Mouse (Mus musculus) stomach, postnatal 0 days (tissue): ENCODE data around the gene Gps2. TPM values are rescaled to one million over a fixed set of nuclear protein-coding genes. Genes with fewer than 3 reads are reported as not detected.

Experiments used
- ATAC-seq: fragments of 200-750 bp; cut with Nextera tagmentation; 2 replicates; pipeline ENCODE4 v1.8.0; 2017; ENCODE audit not compliant: low FRiP score, low TSS enrichment
- DNase-seq: peaks from one replicate; pipeline ENCODE4 v3.0.0-alpha.2; 2016; ENCODE audit warnings: low spot score
- H3K27ac ChIP-seq: fragments of 300-500 bp; sonication (generic); replicated peaks from 2 replicates; pipeline ENCODE4 v1.5.1; 2014; ENCODE audit warnings: mild to moderate bottlenecking, control low read depth
- H3K27me3 ChIP-seq: fragments of 300-500 bp; sonication (generic); 2 replicates; pipeline ENCODE4 v1.6.1; 2014; ENCODE audit warnings: low read length; ENCODE audit not compliant: control insufficient read depth, insufficient read depth
- H3K36me3 ChIP-seq: fragments of 300-500 bp; sonication (generic); 2 replicates; pipeline ENCODE4 v1.6.1; 2014; ENCODE audit warnings: low read length, mixed read lengths; ENCODE audit not compliant: control insufficient read depth, insufficient read depth
- H3K4me1 ChIP-seq: fragments of 300-500 bp; sonication (generic); replicated peaks from 2 replicates; pipeline ENCODE4 v1.6.1; 2014; ENCODE audit warnings: antibody characterized with exemption; ENCODE audit not compliant: control insufficient read depth, insufficient read depth
- H3K4me2 ChIP-seq: fragments of 300-500 bp; sonication (generic); replicated peaks from 2 replicates; pipeline ENCODE4 v1.6.1; 2014; ENCODE audit warnings: low read depth, mild to moderate bottlenecking, control low read depth, moderate library complexity
- H3K4me3 ChIP-seq: fragments of 300-500 bp; sonication (generic); 2 replicates; pipeline ENCODE4 v1.5.1; 2014; ENCODE audit warnings: low read depth, low read length, control low read depth
- H3K9ac ChIP-seq: fragments of 300-500 bp; sonication (generic); 2 replicates; pipeline ENCODE4 v1.6.1; 2014; ENCODE audit warnings: mild to moderate bottlenecking, low read length, control low read depth, mixed read lengths
- H3K9me3 ChIP-seq: fragments of 300-500 bp; sonication (generic); 2 replicates; pipeline ENCODE4 v1.6.1; 2016; ENCODE audit warnings: low read length; ENCODE audit not compliant: control insufficient read depth
- CTCF ChIP-seq: IDR thresholded peaks from 2 replicates; pipeline ENCODE4 v1.5.1; 2016; ENCODE audit warnings: antibody characterized with exemption, low read depth, mild to moderate bottlenecking, moderate library complexity
- EP300 ChIP-seq: optimal IDR thresholded peaks from 2 replicates; pipeline ENCODE3; 2016; ENCODE audit warnings: antibody characterized with exemption
- WGBS: fragments of 180-500 bp; shearing (Covaris S2); extraction: QIAGEN DNeasy Blood & Tissue Kit; methylation state at CpG from one replicate; pipeline ENCODE4 v1.1.7; 2014; 5-methylcytosine and 5-hydroxymethylcytosine counted together
- polyA plus RNA-seq: library from polyadenylated mRNA; unstranded; fragments of >200 nt; fragmentation: Nextera tagmentation; extraction: Ambion mirVana; gene quantifications from 2 replicates; pipeline ENCODE4 v1.2.1, GENCODE M21; 2015

The Gps2 gene
- polyA plus RNA-seq, 1 experiment from 2014 or later, result 40.6 TPM

DNA sequence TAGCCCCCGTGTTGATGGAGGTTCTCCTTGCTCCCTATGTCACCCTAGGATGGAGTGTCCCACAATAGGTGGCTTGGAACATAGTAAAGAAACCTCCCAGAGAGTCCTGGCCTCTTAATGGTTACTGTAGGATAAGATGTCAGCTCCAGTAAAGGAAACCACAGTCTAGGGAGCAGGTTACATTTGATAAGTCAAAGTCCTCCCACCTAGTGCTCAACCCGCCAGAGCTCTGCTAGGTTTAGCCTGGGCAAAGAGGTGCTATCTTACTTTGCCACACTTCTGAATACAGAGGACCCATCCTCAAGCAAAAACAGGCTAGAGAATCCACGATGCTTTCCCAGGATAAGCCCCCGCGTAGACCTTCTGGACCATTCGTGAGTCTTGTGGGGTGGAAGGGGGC is 34.7 kb upstream of the Gps2 start:
- no peak for TF ChIP-seq EP300
- no peaks in the 10 kb centered on the region for H3K36me3 ChIP-seq
- H3K27ac ChIP-seq, result peak overlapping the region; percentile 93
- no peaks in the 10 kb centered on the region for H3K27me3 ChIP-seq
- H3K9ac ChIP-seq, result peak overlapping the region; percentile 65
- WGBS, result 84% methylated on average over 6 of the region's 6 CpGs
- DNase-seq (no peak), ATAC-seq (no peak)
- peak overlapping the region; percentile 77 for H3K4me2 ChIP-seq
- H3K9me3 ChIP-seq, result no peaks in the 10 kb centered on the region
- H3K4me1 ChIP-seq, result peaks cover 11% of the 10 kb centered on the region
- H3K4me3 ChIP-seq, result peak overlapping the region; percentile 57

DNA sequence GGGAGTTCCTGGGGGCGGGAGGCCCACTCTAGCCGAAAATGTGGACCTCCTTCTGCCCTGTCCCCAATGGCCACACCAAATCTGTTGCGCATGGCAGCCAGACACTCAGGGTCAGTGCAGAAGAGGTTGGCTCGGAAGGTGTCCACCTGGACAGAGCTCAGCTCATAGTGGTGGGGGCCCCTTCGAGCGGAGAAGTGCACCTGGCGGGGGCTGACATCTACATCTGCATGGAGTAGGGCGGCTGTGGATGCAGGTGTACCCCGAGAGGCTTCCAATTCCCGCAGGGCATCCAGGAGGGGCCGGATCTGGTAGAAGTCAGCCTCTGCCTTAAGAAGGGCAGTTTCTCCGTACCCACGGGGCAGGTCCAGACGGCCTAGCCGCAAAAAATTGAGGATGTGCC is 34.0 kb upstream of the Gps2 start:
- DNase-seq, result no peak
- peak overlapping the region; percentile 65 for H3K9ac ChIP-seq
- H3K9me3 ChIP-seq, result no peaks in the 10 kb centered on the region
- H3K36me3 ChIP-seq, result no peaks in the 10 kb centered on the region
- H3K27ac ChIP-seq, result peak overlapping the region; percentile 93
- WGBS, result 51% methylated on average over 15 of the region's 15 CpGs
- ATAC-seq, result no peak
- TF ChIP-seq CTCF, result no peak
- TF ChIP-seq EP300, result no peak
- peak overlapping the region; percentile 57 for H3K4me3 ChIP-seq
- H3K4me2 ChIP-seq, result peak overlapping the region; percentile 77
- peaks cover 11% of the 10 kb centered on the region for H3K4me1 ChIP-seq
- H3K27me3 ChIP-seq, result no peaks in the 10 kb centered on the region

DNA sequence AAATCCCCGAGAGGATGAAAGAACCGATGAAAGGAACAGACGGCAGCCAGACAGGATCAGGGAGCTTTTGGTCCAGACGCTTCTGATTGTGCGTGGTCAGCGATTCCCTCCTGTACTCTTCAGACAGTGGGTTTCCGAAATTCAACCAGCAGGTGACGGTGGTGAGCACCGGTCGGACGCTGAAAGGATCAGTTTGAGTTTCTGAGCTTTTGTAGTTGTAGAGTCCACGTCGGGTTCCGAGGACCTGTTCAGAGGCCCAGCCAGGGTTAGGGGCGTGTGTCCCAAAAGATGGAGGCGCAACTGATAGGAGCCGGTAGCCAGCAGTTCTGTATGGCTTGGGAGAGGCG is 33.2 kb upstream of the Gps2 start:
- Histone ChIP-seq H3K9me3 (no peaks in the 10 kb centered on the region), H3K9ac (peak overlapping the region; percentile 65), H3K36me3 (no peaks in the 10 kb centered on the region), H3K27ac (peak overlapping the region; percentile 93), H3K4me3 (peak overlapping the region; percentile 57), H3K27me3 (no peaks in the 10 kb centered on the region), H3K4me1 (peaks cover 11% of the 10 kb centered on the region), H3K4me2 (peak overlapping the region; percentile 77)
- peak; percentile 30; the same call in 1 of the 2 replicates for ATAC-seq
- DNase-seq, result peak; percentile 82
- no peak for TF ChIP-seq EP300
- peak; percentile 90 for TF ChIP-seq CTCF
- under 1% methylated on average over 18 of the region's 18 CpGs for WGBS

DNA sequence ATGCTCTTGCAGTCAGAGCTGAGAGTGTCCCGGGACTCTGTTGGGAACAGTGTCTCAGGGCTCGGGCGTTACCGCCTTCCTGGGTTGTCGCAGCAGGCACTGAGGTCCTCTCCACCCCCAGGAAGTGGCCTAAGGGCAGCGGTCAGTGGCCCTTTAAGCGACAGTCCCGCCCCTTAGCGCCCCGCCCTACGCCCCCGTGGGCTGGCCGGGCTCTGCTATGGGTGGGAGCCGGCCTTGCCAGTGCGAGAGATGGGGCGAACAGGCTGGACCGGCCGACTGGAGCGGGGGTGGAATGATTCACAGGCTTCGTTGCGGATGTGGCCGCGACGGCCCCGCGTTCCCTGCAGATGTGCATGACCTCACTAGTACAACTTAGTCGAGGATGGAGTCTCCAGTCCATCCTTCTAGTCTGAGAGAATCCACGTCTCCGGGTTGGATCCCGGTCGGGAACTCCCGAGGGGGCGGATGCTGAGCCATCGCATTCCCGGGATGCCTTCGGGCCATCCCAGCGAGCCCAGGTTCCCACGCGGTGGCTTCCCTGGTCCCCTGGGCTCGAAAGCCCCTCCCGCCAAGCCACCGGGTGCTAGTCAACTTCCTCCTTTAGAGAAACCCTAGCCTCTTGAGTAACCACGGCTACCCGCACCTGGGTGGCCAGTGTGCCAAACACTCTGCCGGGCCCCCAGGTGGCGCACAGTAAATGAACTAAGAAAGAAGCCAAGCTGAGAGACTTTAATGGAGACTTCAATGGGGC is 32.7 kb upstream of the Gps2 start, which contains the start of gene Kctd11:
Gene Kctd11, minus strand, starts transcription at position 554 of the 751 bp plus-strand sequence.
- no peaks in the 10 kb centered on the region for H3K27me3 ChIP-seq
- no peaks in the 10 kb centered on the region for H3K36me3 ChIP-seq
- DNase-seq (peak; percentile 91), ATAC-seq (peak; percentile 85)
- H3K9ac ChIP-seq, result peak within 1 kb of the TSS; percentile 65
- peak within 1 kb of the TSS; percentile 93 for H3K27ac ChIP-seq
- peak within 1 kb of the TSS; percentile 57 for H3K4me3 ChIP-seq
- peak within 1 kb of the TSS; percentile 77 for H3K4me2 ChIP-seq
- H3K9me3 ChIP-seq, result no peaks in the 10 kb centered on the region
- 0% methylated on average over 46 of the region's 46 CpGs for WGBS
- TF ChIP-seq CTCF, result peak; percentile 65
- peak; percentile 94 for TF ChIP-seq EP300
- peaks cover 11% of the 10 kb centered on the region for H3K4me1 ChIP-seq

DNA sequence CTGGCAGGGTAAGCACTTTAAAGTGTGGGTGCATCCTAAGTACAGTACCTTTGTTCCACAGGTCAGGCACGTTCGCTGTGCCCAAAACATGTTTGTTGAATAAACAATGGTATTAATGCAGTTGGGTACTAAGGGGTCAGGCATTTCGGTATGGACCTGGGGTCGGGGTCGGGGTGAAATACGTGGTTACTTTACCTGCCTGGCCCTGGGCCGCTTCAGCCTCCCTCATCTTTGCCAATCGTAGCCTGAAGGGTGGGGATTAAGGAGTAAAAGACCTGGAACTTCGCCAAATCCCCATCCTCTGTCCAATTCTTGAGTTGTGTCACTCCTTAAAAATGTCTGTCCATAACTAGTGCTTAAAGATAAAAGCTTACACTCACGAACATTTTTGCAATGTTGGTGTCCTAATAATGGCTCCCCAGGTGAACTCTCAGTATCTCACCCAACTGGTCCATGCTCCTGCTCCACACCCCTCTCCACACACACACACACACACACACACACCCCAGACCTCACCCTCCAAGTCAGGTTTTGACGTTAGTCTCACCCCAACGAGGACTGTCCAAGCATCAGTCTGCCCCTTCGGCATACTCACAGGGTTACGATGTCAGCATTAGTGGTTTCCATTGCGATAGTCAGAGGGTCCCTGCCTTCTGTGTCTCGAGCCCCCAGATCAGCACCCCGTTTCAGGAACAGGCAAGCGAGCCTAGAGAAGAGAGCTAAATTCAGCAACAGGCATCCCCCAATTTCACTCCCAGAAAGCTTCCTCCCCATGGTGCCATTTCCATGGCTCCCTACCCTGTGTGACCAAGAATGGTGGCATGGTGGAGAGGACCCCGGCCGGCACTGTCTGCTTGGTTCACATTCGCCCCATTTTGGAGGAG is 31.7 kb upstream of the Gps2 start:
- DNase-seq (no peak), ATAC-seq (no peak)
- H3K4me3 ChIP-seq, result peak overlapping the region; percentile 57
- H3K4me1 ChIP-seq, result peaks cover 11% of the 10 kb centered on the region
- TF ChIP-seq CTCF, result no peak
- TF ChIP-seq EP300, result no peak
- peak overlapping the region; percentile 93 for H3K27ac ChIP-seq
- WGBS, result 54% methylated on average over 21 of the region's 21 CpGs
- H3K9me3 ChIP-seq, result no peaks in the 10 kb centered on the region
- no peaks in the 10 kb centered on the region for H3K27me3 ChIP-seq
- H3K36me3 ChIP-seq, result no peaks in the 10 kb centered on the region
- peak overlapping the region; percentile 65 for H3K9ac ChIP-seq
- H3K4me2 ChIP-seq, result peak overlapping the region; percentile 77
